9 mouse cellular contexts compared by ENCODE assay signal in genomic region chr12:70713499-70714280, GRCm38 (mm10).
A peak's percentile ranks its signal among the peaks of the same experiment; 100 is the strongest.
DNase-seq lines count a peak whose midpoint lies in the region; ATAC-seq and TF ChIP-seq lines count a peak whose summit lies in the region.
"Had no signal": no experiment of that assay in that cellular context is flagged by ENCODE, and none has a peak within 500 bp of the region (broad histone marks: within the 10 kb centered on the region; RNA-seq: fewer than 3 reads in every experiment).

No protein-coding gene starts in this region.

- H3K9me3 ChIP-seq in lung, embryonic 14.5 days (ENCODE audit: low read depth, low read length): no peaks in the 10 kb centered on the region
- H3K9me3 ChIP-seq in intestine, embryonic 15.5 days: no peaks in the 10 kb centered on the region
- H3K9me3 ChIP-seq: midbrain, embryonic 12.5 days; stomach, embryonic 15.5 days had no signal

- no peak for TF ChIP-seq POLR2A in bone marrow macrophage, adult 2 months (IDR thresholded peaks at IDR 0.05; ENCODE audit: borderline replicate concordance, low read depth, low read length)

- H3K9ac ChIP-seq in lung, embryonic 14.5 days: no peak overlapping the region
- H3K9ac ChIP-seq in intestine, embryonic 15.5 days: no peak overlapping the region
- H3K9ac ChIP-seq: midbrain, embryonic 12.5 days; stomach, embryonic 15.5 days had no signal

- no peak for ATAC-seq in lung, embryonic 14.5 days (ENCODE audit: insufficient read depth)
- ATAC-seq in monocyte, adult 5-6 weeks (replicated peaks; ENCODE audit: insufficient number of reproducible peaks, low FRiP score, low TSS enrichment, poor library complexity, severe bottlenecking): 0 out of 2 replicates have a peak, but pooled peaks have one; percentile 34
- ATAC-seq in intestine, embryonic 15.5 days: no peak

- peak; percentile 59 for DNase-seq in lung, embryonic 14.5 days
- no peak for DNase-seq in lung, postnatal 4 days
- DNase-seq in MEL-GATA-1-ER (ENCODE audit: extremely low read depth, low read depth): peak; percentile 12
- DNase-seq in urinary bladder, adult 18-20 months (ENCODE audit: low spot score in 2 of 2): no peak

- no peak overlapping the region for H3K4me2 ChIP-seq in lung, embryonic 14.5 days
- no peak overlapping the region for H3K4me2 ChIP-seq in intestine, embryonic 15.5 days (replicated peaks)
- H3K4me2 ChIP-seq: midbrain, embryonic 12.5 days; stomach, embryonic 15.5 days had no signal

- H3K27me3 ChIP-seq in lung, embryonic 14.5 days (ENCODE audit: insufficient read depth, low read length): no peaks in the 10 kb centered on the region
- H3K27me3 ChIP-seq in intestine, embryonic 15.5 days (replicated peaks): no peaks in the 10 kb centered on the region
- H3K27me3 ChIP-seq: midbrain, embryonic 12.5 days; stomach, embryonic 15.5 days had no signal

- no peaks in the 10 kb centered on the region for H3K36me3 ChIP-seq in lung, embryonic 14.5 days (ENCODE audit: insufficient read depth)
- no peaks in the 10 kb centered on the region for H3K36me3 ChIP-seq in intestine, embryonic 15.5 days
- H3K36me3 ChIP-seq: midbrain, embryonic 12.5 days; stomach, embryonic 15.5 days had no signal

- no peak overlapping the region for H3K27ac ChIP-seq in lung, embryonic 14.5 days (ENCODE audit: low read depth)
- peak overlapping the region; percentile 51 for H3K27ac ChIP-seq in bone marrow macrophage, adult 2 months (ENCODE audit: insufficient read depth, low read depth, low read length)
- no peak overlapping the region for H3K27ac ChIP-seq in intestine, embryonic 15.5 days
- H3K27ac ChIP-seq: midbrain, embryonic 12.5 days; stomach, embryonic 15.5 days had no signal

- 41% methylated on average over 18 of the region's 18 CpGs for WGBS in lung, embryonic 14.5 days
- 59% methylated on average over 18 of the region's 18 CpGs for WGBS in intestine, embryonic 15.5 days

- TF ChIP-seq CTCF in lung, embryonic 14.5 days (IDR thresholded peaks at IDR 0.05; ENCODE audit: low read depth): no peak
- no peak for TF ChIP-seq CTCF in bone marrow macrophage, adult 2 months (IDR thresholded peaks at IDR 0.05; ENCODE audit: low read depth, low read length)

- no peak overlapping the region for H3K4me3 ChIP-seq in lung, embryonic 14.5 days (ENCODE audit: low read depth, low read length)
- peak overlapping the region; percentile 33 for H3K4me3 ChIP-seq in bone marrow macrophage, adult 2 months (ENCODE audit: insufficient read depth, low read length)
- no peak overlapping the region for H3K4me3 ChIP-seq in intestine, embryonic 15.5 days (replicated peaks)
- H3K4me3 ChIP-seq: midbrain, embryonic 12.5 days; stomach, embryonic 15.5 days had no signal

- peaks cover 18% of the 10 kb centered on the region; the same call in 1 of the 2 replicates for H3K4me1 ChIP-seq in lung, embryonic 14.5 days (ENCODE audit: insufficient read depth)
- peaks cover 19% of the 10 kb centered on the region for H3K4me1 ChIP-seq in bone marrow macrophage, adult 2 months (ENCODE audit: control insufficient read depth, insufficient read depth, low read length)
- 0 out of 2 replicates have a peak, but pooled peaks cover 2% of the 10 kb centered on the region for H3K4me1 ChIP-seq in intestine, embryonic 15.5 days (replicated peaks)

Comparison
In these comparisons a context has a peak if more than half of its experiments do, and no peak if none do; other contexts are left out.
1. DNase-seq: peak in lung, embryonic 14.5 days (single experiment) and MEL-GATA-1-ER (single experiment); none in lung, postnatal 4 days (0 of 2) and urinary bladder, adult 18-20 months (0 of 2).